Mouse (Mus musculus): ENCODE results near the gene Zfp184. TPM values are rescaled to one million over a fixed set of nuclear protein-coding genes. Genes with fewer than 3 reads are reported as not detected.

The Zfp184 gene
- polyA plus RNA-seq, 1 experiment from 2014 or later, result 1.6 TPM

GRCm38 (mm10) chr13:21998412-21998811 lies 53.5 kb downstream of the Zfp184 start:
- WGBS, result 31% methylated on average over 3 of the region's 3 CpGs
- H3K27ac ChIP-seq (replicated peaks), result no peak overlapping the region
- TF ChIP-seq CTCF (IDR thresholded peaks at IDR 0.05; ENCODE audit: low read depth), result no peak
- no peaks in the 10 kb centered on the region for H3K36me3 ChIP-seq (ENCODE audit: control insufficient read depth, insufficient read depth, low read length)
- peaks cover 13% of the 10 kb centered on the region; the same call in 1 of the 2 replicates for H3K27me3 ChIP-seq (ENCODE audit: control insufficient read depth, insufficient read depth, low read length)
- H3K4me1 ChIP-seq (replicated peaks; ENCODE audit: control insufficient read depth, insufficient read depth), result no peaks in the 10 kb centered on the region
- H3K9ac ChIP-seq (ENCODE audit: low read length), result no peak overlapping the region
- no peaks in the 10 kb centered on the region for H3K9me3 ChIP-seq (ENCODE audit: control insufficient read depth, low read length)
- no peak overlapping the region for H3K4me2 ChIP-seq (replicated peaks; ENCODE audit: low read depth)
- ATAC-seq (ENCODE audit: low FRiP score, low TSS enrichment), result no peak
- no peak overlapping the region for H3K4me3 ChIP-seq (ENCODE audit: low read depth, low read length)
- no peak for DNase-seq (ENCODE audit: low spot score)

- no peak overlapping the region for H3K9ac ChIP-seq (ENCODE audit: low read length)
- H3K27me3 ChIP-seq (ENCODE audit: control insufficient read depth, insufficient read depth, low read length), result peaks cover 13% of the 10 kb centered on the region; the same call in 1 of the 2 replicates
- no peaks in the 10 kb centered on the region for H3K36me3 ChIP-seq (ENCODE audit: control insufficient read depth, insufficient read depth, low read length)
- 40% methylated on average over 4 of the region's 4 CpGs for WGBS
- H3K4me3 ChIP-seq (ENCODE audit: low read depth, low read length), result no peak overlapping the region
- no peak overlapping the region for H3K27ac ChIP-seq (replicated peaks)
- no peaks in the 10 kb centered on the region for H3K4me1 ChIP-seq (replicated peaks; ENCODE audit: control insufficient read depth, insufficient read depth)
- no peaks in the 10 kb centered on the region for H3K9me3 ChIP-seq (ENCODE audit: control insufficient read depth, low read length)
- no peak for TF ChIP-seq CTCF (IDR thresholded peaks at IDR 0.05; ENCODE audit: low read depth)
- no peak for TF ChIP-seq EP300 (optimal IDR thresholded peaks at IDR 0.05)
- DNase-seq (ENCODE audit: low spot score), result no peak
- no peak for ATAC-seq (ENCODE audit: low FRiP score, low TSS enrichment)
- H3K4me2 ChIP-seq (replicated peaks; ENCODE audit: low read depth), result no peak overlapping the region
These were observed 54.3 kb downstream of the Zfp184 start for GRCm38 (mm10) chr13:21999147-21999546.

- 65% methylated on average over 2 of the region's 2 CpGs for WGBS
- TF ChIP-seq EP300 (optimal IDR thresholded peaks at IDR 0.05), result no peak
- TF ChIP-seq CTCF (IDR thresholded peaks at IDR 0.05; ENCODE audit: low read depth), result no peak
- no peak overlapping the region for H3K27ac ChIP-seq (replicated peaks)
- H3K4me3 ChIP-seq (ENCODE audit: low read depth, low read length), result no peak overlapping the region
- no peaks in the 10 kb centered on the region for H3K9me3 ChIP-seq (ENCODE audit: control insufficient read depth, low read length)
- no peak overlapping the region for H3K4me2 ChIP-seq (replicated peaks; ENCODE audit: low read depth)
- DNase-seq (ENCODE audit: low spot score) (no peak), ATAC-seq (ENCODE audit: low FRiP score, low TSS enrichment) (no peak)
- no peak overlapping the region for H3K9ac ChIP-seq (ENCODE audit: low read length)
- peaks cover 14% of the 10 kb centered on the region; the same call in 1 of the 2 replicates for H3K27me3 ChIP-seq (ENCODE audit: control insufficient read depth, insufficient read depth, low read length)
- no peaks in the 10 kb centered on the region for H3K4me1 ChIP-seq (replicated peaks; ENCODE audit: control insufficient read depth, insufficient read depth)
- H3K36me3 ChIP-seq (ENCODE audit: control insufficient read depth, insufficient read depth, low read length), result no peaks in the 10 kb centered on the region
These were observed 56.5 kb downstream of the Zfp184 start for GRCm38 (mm10) chr13:22001346-22001745.

GRCm38 (mm10) chr13:22001823-22002222 lies 56.9 kb downstream of the Zfp184 start:
- DNase-seq (ENCODE audit: low spot score) (no peak), ATAC-seq (ENCODE audit: low FRiP score, low TSS enrichment) (no peak)
- Histone ChIP-seq H3K27ac (replicated peaks) (no peak overlapping the region), H3K36me3 (ENCODE audit: control insufficient read depth, insufficient read depth, low read length) (no peaks in the 10 kb centered on the region), H3K9me3 (ENCODE audit: control insufficient read depth, low read length) (no peaks in the 10 kb centered on the region), H3K4me2 (replicated peaks; ENCODE audit: low read depth) (no peak overlapping the region), H3K4me3 (ENCODE audit: low read depth, low read length) (no peak overlapping the region), H3K4me1 (replicated peaks; ENCODE audit: control insufficient read depth, insufficient read depth) (0 out of 2 replicates have a peak, but pooled peaks cover 3% of the 10 kb centered on the region), H3K27me3 (ENCODE audit: control insufficient read depth, insufficient read depth, low read length) (peaks cover 14% of the 10 kb centered on the region; the same call in 1 of the 2 replicates), H3K9ac (ENCODE audit: low read length) (no peak overlapping the region)
- WGBS, result 19% methylated on average over 5 of the region's 5 CpGs
- TF ChIP-seq EP300 (optimal IDR thresholded peaks at IDR 0.05), result no peak
- TF ChIP-seq CTCF (IDR thresholded peaks at IDR 0.05; ENCODE audit: low read depth), result no peak

- H3K4me2 ChIP-seq (replicated peaks; ENCODE audit: low read depth), result peak overlapping the region; percentile 80
- no peaks in the 10 kb centered on the region for H3K9me3 ChIP-seq (ENCODE audit: control insufficient read depth, low read length)
- no peak overlapping the region for H3K27ac ChIP-seq (replicated peaks)
- no peaks in the 10 kb centered on the region for H3K36me3 ChIP-seq (ENCODE audit: control insufficient read depth, insufficient read depth, low read length)
- DNase-seq (ENCODE audit: low spot score) (peak; percentile 62), ATAC-seq (ENCODE audit: low FRiP score, low TSS enrichment) (peak; percentile 83)
- H3K4me1 ChIP-seq (replicated peaks; ENCODE audit: control insufficient read depth, insufficient read depth), result 0 out of 2 replicates have a peak, but pooled peaks cover 3% of the 10 kb centered on the region
- WGBS, result 1% methylated on average over 45 of the region's 45 CpGs
- TF ChIP-seq EP300 (optimal IDR thresholded peaks at IDR 0.05) (no peak), CTCF (IDR thresholded peaks at IDR 0.05; ENCODE audit: low read depth) (no peak)
- H3K9ac ChIP-seq (ENCODE audit: low read length), result peak overlapping the region; percentile 24
- peak overlapping the region; percentile 49 for H3K4me3 ChIP-seq (ENCODE audit: low read depth, low read length)
- peaks cover 29% of the 10 kb centered on the region; the same call in 1 of the 2 replicates for H3K27me3 ChIP-seq (ENCODE audit: control insufficient read depth, insufficient read depth, low read length)
These were observed 60.9 kb downstream of the Zfp184 start for GRCm38 (mm10) chr13:22005605-22006333.

Measured in stomach, postnatal 0 days (tissue).